Mouse (Mus musculus) cerebellum, adult 2 months (tissue): Measurements from ENCODE around the gene Tex264. TPM values are rescaled to one million over a fixed set of nuclear protein-coding genes. Genes with fewer than 3 reads are reported as not detected.

Experiments
- DNase-seq, 2 experiments: peaks; one replicate each; pipeline ENCODE4 v3.0.0; 2021
- H3K27ac ChIP-seq: fragments of 200-500 bp; 2 replicates; pipeline ENCODE4 v1.5.1; 2012; ENCODE audit warnings: low read length, control low read depth, inconsistent platforms; ENCODE audit not compliant: insufficient read depth
- H3K27me3 ChIP-seq: fragments of 200-500 bp; 2 replicates; pipeline ENCODE4 v1.6.1; 2012; ENCODE audit warnings: inconsistent platforms, mild to moderate bottlenecking, low read length, moderate library complexity; ENCODE audit not compliant: control insufficient read depth, insufficient read depth
- H3K4me1 ChIP-seq: fragments of 200-500 bp; 2 replicates; pipeline ENCODE4 v1.6.1; 2011; ENCODE audit warnings: low read length; ENCODE audit not compliant: control insufficient read depth, insufficient read depth
- H3K4me3 ChIP-seq: fragments of 200-500 bp; replicated peaks from 2 replicates; pipeline ENCODE3; 2011; ENCODE audit warnings: mild to moderate bottlenecking, low read depth, low read length, control low read depth; ENCODE audit not compliant: insufficient read depth
- CTCF ChIP-seq: fragments of 200-500 bp; IDR thresholded peaks from 2 replicates; pipeline ENCODE4 v1.5.1; 2011; ENCODE audit warnings: low read depth, mild to moderate bottlenecking, control low read depth, low read length, moderate library complexity, borderline replicate concordance; ENCODE audit not compliant: insufficient read depth
- POLR2A ChIP-seq: fragments of 200-500 bp; IDR thresholded peaks from 2 replicates; pipeline ENCODE4 v1.6.1; 2011; ENCODE audit warnings: low read length, control low read depth, borderline replicate concordance; ENCODE audit not compliant: insufficient read depth
- WGBS: fragments of 180-500 bp; shearing (Covaris S2); methylation state at CpG from one replicate; pipeline ENCODE4 v1.1.7; 2018; 5-methylcytosine and 5-hydroxymethylcytosine counted together
- polyA plus RNA-seq: library from polyadenylated mRNA; depleted of rRNA; stranded (reverse); fragments of >200 nt; gene quantifications from 2 replicates; pipeline ENCODE4 v1.2.3, GENCODE M21; 2012; rRNA removed

Gene Tex264
- polyA plus RNA-seq, 1 experiment = 96.5 TPM

DNA sequence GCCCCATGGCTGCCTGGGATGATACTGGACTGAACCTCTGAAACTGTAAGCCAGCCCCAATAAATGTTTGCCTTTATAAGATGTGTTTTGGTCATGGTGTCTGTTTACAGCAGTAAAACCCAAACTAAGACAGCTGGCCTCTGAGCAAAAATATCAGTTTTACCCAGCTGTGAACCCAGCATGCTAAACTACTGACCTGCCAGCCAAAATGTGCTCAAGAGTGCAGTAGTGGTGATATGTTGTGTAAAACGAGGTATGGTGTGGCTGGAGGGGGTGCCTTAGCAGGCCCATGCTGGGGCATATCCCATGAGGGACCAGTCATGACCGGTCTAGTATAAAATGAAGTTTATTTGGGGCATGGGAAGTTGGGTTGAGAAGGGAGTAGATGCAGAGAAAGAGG is 71.8 kb downstream of the Tex264 start:
- H3K4me1 ChIP-seq = no peaks in the 10 kb centered on the region
- H3K27me3 ChIP-seq = no peaks in the 10 kb centered on the region
- DNase-seq = no peak
- WGBS = 56% methylated on average over 2 of the region's 2 CpGs
- H3K27ac ChIP-seq = no peak overlapping the region
- TF ChIP-seq CTCF (no peak), POLR2A (no peak)
- H3K4me3 ChIP-seq = no peak overlapping the region

DNA sequence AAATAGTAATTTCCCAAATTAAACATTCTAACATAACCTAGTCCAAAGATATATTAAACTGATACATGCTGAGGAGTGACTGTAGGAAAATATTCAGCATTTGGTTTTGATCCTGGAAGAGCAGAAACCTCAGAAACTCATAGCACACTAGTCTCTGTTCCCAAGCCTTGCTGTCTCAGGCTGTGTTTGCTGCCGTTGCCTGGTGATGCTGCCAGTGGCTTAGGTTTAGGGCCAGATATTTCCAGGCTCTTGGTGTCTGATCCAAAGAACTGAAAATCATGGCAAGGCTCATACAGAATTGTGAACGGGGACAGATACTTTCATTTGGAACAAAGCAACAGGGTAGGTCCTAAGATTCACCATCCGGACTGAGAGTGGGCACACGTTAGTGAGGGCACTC is 75.0 kb downstream of the Tex264 start:
- Histone ChIP-seq H3K4me1 (no peaks in the 10 kb centered on the region), H3K27me3 (no peaks in the 10 kb centered on the region), H3K27ac (no peak overlapping the region), H3K4me3 (no peak overlapping the region)
- 68% methylated on average over 4 of the region's 4 CpGs for WGBS
- DNase-seq = no peak
- no peak for TF ChIP-seq POLR2A
- no peak for TF ChIP-seq CTCF

Other genes starting within 250 kb of the Tex264 start
- 16.2 and 16.4 TPM in 2 replicates for gene Acy1, start 247.6 kb downstream of the Tex264 start, polyA plus RNA-seq
- gene Abhd14b, start 238.5 kb downstream of the Tex264 start, polyA plus RNA-seq = 59.7 and 68.5 TPM in 2 replicates
- 49.7 and 51.5 TPM in 2 replicates for gene Abhd14a, start 238.2 kb downstream of the Tex264 start, polyA plus RNA-seq
- 515 and 572 TPM in 2 replicates for gene Pcbp4, start 232.6 kb downstream of the Tex264 start, polyA plus RNA-seq
- gene Gpr62, start 220.0 kb downstream of the Tex264 start, polyA plus RNA-seq = 27.9 and 30.7 TPM in 2 replicates
- gene Rrp9, start 210.0 kb downstream of the Tex264 start, polyA plus RNA-seq = 42.5 and 43.7 TPM in 2 replicates
- 6.9 and 9.7 TPM in 2 replicates for gene Parp3, start 209.0 kb downstream of the Tex264 start, polyA plus RNA-seq
- gene Iqcf1, start 186.0 kb downstream of the Tex264 start, polyA plus RNA-seq = not detected in 2 replicates
- gene Iqcf5, start 171.4 kb downstream of the Tex264 start, polyA plus RNA-seq = not detected in 2 replicates
- gene Iqcf3, start 124.3 kb downstream of the Tex264 start, polyA plus RNA-seq = not detected in 2 replicates
- not detected in 2 replicates for gene Iqcf4, start 114.9 kb downstream of the Tex264 start, polyA plus RNA-seq
- gene Iqcf6, start 59.3 kb downstream of the Tex264 start, polyA plus RNA-seq = not detected in 2 replicates
- 17.1 and 20.5 TPM in 2 replicates for gene Grm2, start 29.8 kb downstream of the Tex264 start, polyA plus RNA-seq
- gene Rad54l2, start 103.3 kb upstream of the Tex264 start, polyA plus RNA-seq = 10.7 and 12.3 TPM in 2 replicates
- 23.4 and 26.2 TPM in 2 replicates for gene Dcaf1, start 135.9 kb upstream of the Tex264 start, polyA plus RNA-seq
- 13.1 and 13.5 TPM in 2 replicates for gene Rbm15b, start 201.5 kb upstream of the Tex264 start, polyA plus RNA-seq
- 54.9 and 67.1 TPM in 2 replicates for gene Manf, start 206.1 kb upstream of the Tex264 start, polyA plus RNA-seq